ENCODE assay signal across 9 mouse cellular contexts in genomic region chr15:91736791-91737533, GRCm38 (mm10).
DNase-seq lines count a peak whose midpoint lies in the region; ATAC-seq lines count a peak whose summit lies in the region.
"Had no signal": no experiment of that assay in that cellular context is flagged by ENCODE, and none has a peak within 500 bp of the region (broad histone marks: within the 10 kb centered on the region; RNA-seq: fewer than 3 reads in every experiment).

No protein-coding gene starts in this region.

- no peak overlapping the region for H3K4me2 ChIP-seq in forebrain, embryonic 11.5 days (ENCODE audit: low read depth, low read length, severe bottlenecking)
- no peak overlapping the region for H3K4me2 ChIP-seq in forebrain, embryonic 15.5 days (replicated peaks)
- no peak overlapping the region for H3K4me2 ChIP-seq in midbrain, embryonic 11.5 days
- no peak overlapping the region for H3K4me2 ChIP-seq in midbrain, embryonic 16.5 days (ENCODE audit: low read length)
- H3K4me2 ChIP-seq: neural tube, embryonic 13.5 days had no signal

- H3K27ac ChIP-seq in forebrain, embryonic 11.5 days (ENCODE audit: low read depth, low read length), result no peak overlapping the region
- no peak overlapping the region for H3K27ac ChIP-seq in forebrain, embryonic 15.5 days (replicated peaks)
- H3K27ac ChIP-seq in midbrain, embryonic 11.5 days (ENCODE audit: low read depth, low read length), result no peak overlapping the region
- no peak overlapping the region for H3K27ac ChIP-seq in midbrain, embryonic 16.5 days (ENCODE audit: low read length)
- H3K27ac ChIP-seq: neural tube, embryonic 13.5 days had no signal

- no peaks in the 10 kb centered on the region for H3K36me3 ChIP-seq in forebrain, embryonic 11.5 days (ENCODE audit: control insufficient read depth, insufficient read depth, low read length)
- H3K36me3 ChIP-seq in forebrain, embryonic 15.5 days, result no peaks in the 10 kb centered on the region
- H3K36me3 ChIP-seq in midbrain, embryonic 11.5 days (ENCODE audit: control insufficient read depth, insufficient read depth, low read length), result no peaks in the 10 kb centered on the region
- no peaks in the 10 kb centered on the region for H3K36me3 ChIP-seq in midbrain, embryonic 16.5 days (ENCODE audit: control insufficient read depth, insufficient read depth, low read length)
- H3K36me3 ChIP-seq: neural tube, embryonic 13.5 days had no signal

- DNase-seq in forebrain, embryonic 11.5 days (ENCODE audit: low spot score), result peak; percentile 79
- DNase-seq in midbrain, embryonic 11.5 days (ENCODE audit: low spot score, missing footprints), result peak; percentile 90
- DNase-seq in c-Kit-positive CD71-negative TER-119-negative erythroid progenitor cells, embryonic 14.5 days (ENCODE audit: low read depth), result peak; percentile 32
- peak; percentile 56 to 74 for DNase-seq in heart, postnatal 14 days
- DNase-seq in lung, postnatal 36 days, result peak; percentile 71
- peak; percentile 16 to 44 for DNase-seq in thymus, postnatal 36 days

- H3K4me3 ChIP-seq in forebrain, embryonic 11.5 days (ENCODE audit: low read depth, low read length), result no peak overlapping the region
- H3K4me3 ChIP-seq in forebrain, embryonic 15.5 days, result no peak overlapping the region
- H3K4me3 ChIP-seq in midbrain, embryonic 11.5 days (ENCODE audit: low read depth, low read length), result no peak overlapping the region
- H3K4me3 ChIP-seq in midbrain, embryonic 16.5 days (ENCODE audit: low read depth, low read length), result no peak overlapping the region
- H3K4me3 ChIP-seq: neural tube, embryonic 13.5 days had no signal

- ATAC-seq in forebrain, embryonic 11.5 days (replicated peaks; ENCODE audit: low FRiP score), result no peak
- no peak for ATAC-seq in forebrain, embryonic 15.5 days (replicated peaks)
- no peak for ATAC-seq in midbrain, embryonic 11.5 days (ENCODE audit: low FRiP score)
- ATAC-seq in midbrain, embryonic 16.5 days, result no peak

- intact Hi-C loops in heart, postnatal 14 days (cut with DNase I), result no loop called here

- H3K4me1 ChIP-seq in forebrain, embryonic 11.5 days (replicated peaks; ENCODE audit: control insufficient read depth, insufficient read depth, low read length), result no peaks in the 10 kb centered on the region
- H3K4me1 ChIP-seq in forebrain, embryonic 15.5 days, result no peaks in the 10 kb centered on the region
- H3K4me1 ChIP-seq in midbrain, embryonic 11.5 days (ENCODE audit: control insufficient read depth, insufficient read depth, low read length), result no peaks in the 10 kb centered on the region
- H3K4me1 ChIP-seq in midbrain, embryonic 16.5 days (ENCODE audit: control insufficient read depth, insufficient read depth, low read length), result no peaks in the 10 kb centered on the region
- H3K4me1 ChIP-seq: neural tube, embryonic 13.5 days had no signal

- no peaks in the 10 kb centered on the region for H3K27me3 ChIP-seq in forebrain, embryonic 11.5 days (ENCODE audit: control insufficient read depth, insufficient read depth, low read length)
- no peaks in the 10 kb centered on the region for H3K27me3 ChIP-seq in forebrain, embryonic 15.5 days
- no peaks in the 10 kb centered on the region for H3K27me3 ChIP-seq in midbrain, embryonic 11.5 days (ENCODE audit: control insufficient read depth, insufficient read depth, low read length)
- no peaks in the 10 kb centered on the region for H3K27me3 ChIP-seq in midbrain, embryonic 16.5 days (ENCODE audit: control insufficient read depth, insufficient read depth, low read depth, low read length)
- H3K27me3 ChIP-seq: neural tube, embryonic 13.5 days had no signal

- H3K9ac ChIP-seq in forebrain, embryonic 11.5 days (ENCODE audit: low read length), result no peak overlapping the region
- no peak overlapping the region for H3K9ac ChIP-seq in forebrain, embryonic 15.5 days (replicated peaks)
- no peak overlapping the region for H3K9ac ChIP-seq in midbrain, embryonic 11.5 days (ENCODE audit: low read length)
- no peak overlapping the region for H3K9ac ChIP-seq in midbrain, embryonic 16.5 days (ENCODE audit: low read depth, low read length)
- H3K9ac ChIP-seq: neural tube, embryonic 13.5 days had no signal

- H3K9me3 ChIP-seq in forebrain, embryonic 11.5 days (ENCODE audit: control insufficient read depth, low read length), result no peaks in the 10 kb centered on the region
- H3K9me3 ChIP-seq in forebrain, embryonic 15.5 days, result no peaks in the 10 kb centered on the region
- H3K9me3 ChIP-seq in midbrain, embryonic 11.5 days (ENCODE audit: control insufficient read depth, low read length), result no peaks in the 10 kb centered on the region
- H3K9me3 ChIP-seq in midbrain, embryonic 16.5 days (replicated peaks; ENCODE audit: control insufficient read depth, low read length, poor library complexity, severe bottlenecking), result no peaks in the 10 kb centered on the region
- H3K9me3 ChIP-seq: neural tube, embryonic 13.5 days had no signal

- 47% methylated on average over 15 of the region's 15 CpGs for WGBS in forebrain, embryonic 11.5 days
- WGBS in forebrain, embryonic 15.5 days, result 49% methylated on average over 15 of the region's 15 CpGs
- WGBS in midbrain, embryonic 11.5 days, result 44% methylated on average over 15 of the region's 15 CpGs
- 48% methylated on average over 15 of the region's 15 CpGs for WGBS in midbrain, embryonic 16.5 days

Comparison
In these comparisons a context has a peak if more than half of its experiments do, and no peak if none do; other contexts are left out.
1. DNase-seq: peak in every context shown above with its lines; median percentile 90 in midbrain, embryonic 11.5 days; 79 in forebrain, embryonic 11.5 days; 71 in lung, postnatal 36 days; 65 in heart, postnatal 14 days; 32 in c-Kit-positive CD71-negative TER-119-negative erythroid progenitor cells, embryonic 14.5 days; 30 in thymus, postnatal 36 days.